Mouse (Mus musculus): ENCODE measurements around the gene Il2rb.

Gene Il2rb

GRCm38 (mm10) chr15:78481448-78482000, 13.5 kb downstream of the Il2rb start:
- no peak for DNase-seq (ENCODE audit: low spot score in 2 of 2)

- DNase-seq (ENCODE audit: low spot score in 2 of 2), result no peak
Observed at GRCm38 (mm10) chr15:78480991-78481390, 14.1 kb downstream of the Il2rb start.

GRCm38 (mm10) chr15:78480111-78480510, 15.0 kb downstream of the Il2rb start:
- DNase-seq (ENCODE audit: low spot score in 2 of 2), result no peak

- no peak for DNase-seq (ENCODE audit: low spot score in 2 of 2)
Observed at GRCm38 (mm10) chr15:78479470-78479869, 15.6 kb downstream of the Il2rb start.

GRCm38 (mm10) chr15:78478073-78478472, 17.0 kb downstream of the Il2rb start:
- DNase-seq (ENCODE audit: low spot score in 2 of 2), result no peak

GRCm38 (mm10) chr15:78476878-78477277, 18.2 kb downstream of the Il2rb start:
- DNase-seq (ENCODE audit: low spot score in 2 of 2), result no peak

GRCm38 (mm10) chr15:78475604-78476031, 19.5 kb downstream of the Il2rb start:
- no peak for DNase-seq (ENCODE audit: low spot score in 2 of 2)

- no peak for DNase-seq (ENCODE audit: low spot score in 2 of 2)
Observed at GRCm38 (mm10) chr15:78473442-78473841, 21.6 kb downstream of the Il2rb start.

GRCm38 (mm10) chr15:78471902-78472301, 23.2 kb downstream of the Il2rb start:
- no peak for DNase-seq (ENCODE audit: low spot score in 2 of 2)

- no peak for DNase-seq (ENCODE audit: low spot score in 2 of 2)
Observed at GRCm38 (mm10) chr15:78470495-78471276, 24.4 kb downstream of the Il2rb start.

GRCm38 (mm10) chr15:78468379-78468937, 26.6 kb downstream of the Il2rb start, which contains the start of gene Tmprss6:
Gene Tmprss6 (minus strand): TSS chr15:78468634.
- no peak for DNase-seq (ENCODE audit: low spot score in 2 of 2)

GRCm38 (mm10) chr15:78467570-78467969, 27.5 kb downstream of the Il2rb start:
- no peak for DNase-seq (ENCODE audit: low spot score in 2 of 2)

- DNase-seq (ENCODE audit: low spot score in 2 of 2), result no peak
Observed at GRCm38 (mm10) chr15:78466809-78467208, 28.3 kb downstream of the Il2rb start.

GRCm38 (mm10) chr15:78462981-78463380, 32.1 kb downstream of the Il2rb start:
- DNase-seq (ENCODE audit: low spot score in 2 of 2), result no peak

GRCm38 (mm10) chr15:78457193-78457592, 37.9 kb downstream of the Il2rb start:
- DNase-seq (ENCODE audit: low spot score in 2 of 2), result no peak

- no peak for DNase-seq (ENCODE audit: low spot score in 2 of 2)
Observed at GRCm38 (mm10) chr15:78456051-78456450, 39.0 kb downstream of the Il2rb start.

GRCm38 (mm10) chr15:78455168-78455567, 39.9 kb downstream of the Il2rb start:
- no peak for DNase-seq (ENCODE audit: low spot score in 2 of 2)

GRCm38 (mm10) chr15:78452929-78453328, 42.1 kb downstream of the Il2rb start:
- DNase-seq (ENCODE audit: low spot score in 2 of 2), result no peak

GRCm38 (mm10) chr15:78451201-78451600, 43.9 kb downstream of the Il2rb start:
- no peak for DNase-seq (ENCODE audit: low spot score in 2 of 2)

- no peak for DNase-seq (ENCODE audit: low spot score in 2 of 2)
Observed at GRCm38 (mm10) chr15:78450419-78450768, 44.7 kb downstream of the Il2rb start.

GRCm38 (mm10) chr15:78449694-78450418, 45.2 kb downstream of the Il2rb start:
- DNase-seq (ENCODE audit: low spot score in 2 of 2), result no peak

- no peak for DNase-seq (ENCODE audit: low spot score in 2 of 2)
Observed at GRCm38 (mm10) chr15:78449131-78449530, 45.9 kb downstream of the Il2rb start.
